Mouse (Mus musculus) small intestine, adult 2 months (tissue): Measurements from ENCODE around the gene Slc1a4.

Experiments
- CTCF ChIP-seq: fragments of 200-500 bp; IDR thresholded peaks from 2 replicates; pipeline ENCODE4 v1.5.1; 2012; ENCODE audit warnings: low read depth, mild to moderate bottlenecking, control low read depth, inconsistent platforms, low read length, moderate library complexity, mixed read lengths; ENCODE audit not compliant: insufficient replicate concordance, insufficient read length; ENCODE audit errors: extremely low read depth
- POLR2A ChIP-seq: fragments of 200-500 bp; IDR thresholded peaks from 2 replicates; pipeline ENCODE4 v1.6.1; 2012; ENCODE audit warnings: low read depth, mild to moderate bottlenecking, control low read depth, inconsistent platforms, low read length, moderate library complexity

DNA sequence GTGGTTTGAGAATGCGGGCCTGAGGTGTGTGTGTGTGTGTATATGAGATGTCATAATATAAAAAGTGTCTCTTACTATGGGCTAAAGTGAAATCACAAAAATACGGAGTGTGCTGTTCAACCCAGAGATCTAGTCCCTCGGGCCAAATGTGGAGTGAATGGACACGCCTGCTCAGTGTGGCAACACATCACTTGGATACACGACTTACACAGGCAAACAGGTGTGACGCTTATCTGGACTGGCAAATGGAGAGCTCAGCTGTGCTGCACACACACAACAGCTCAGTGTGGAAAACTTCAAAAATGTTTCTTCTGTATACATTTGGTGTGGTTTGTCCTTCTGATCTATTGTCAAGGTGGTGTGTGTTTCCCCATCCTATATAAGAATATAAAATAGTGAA lies 3.7 kb downstream of the Slc1a4 start:
- TF ChIP-seq POLR2A: no peak
- no peak for TF ChIP-seq CTCF
